Mouse (Mus musculus): ENCODE results near the gene Glis3.

DNA sequence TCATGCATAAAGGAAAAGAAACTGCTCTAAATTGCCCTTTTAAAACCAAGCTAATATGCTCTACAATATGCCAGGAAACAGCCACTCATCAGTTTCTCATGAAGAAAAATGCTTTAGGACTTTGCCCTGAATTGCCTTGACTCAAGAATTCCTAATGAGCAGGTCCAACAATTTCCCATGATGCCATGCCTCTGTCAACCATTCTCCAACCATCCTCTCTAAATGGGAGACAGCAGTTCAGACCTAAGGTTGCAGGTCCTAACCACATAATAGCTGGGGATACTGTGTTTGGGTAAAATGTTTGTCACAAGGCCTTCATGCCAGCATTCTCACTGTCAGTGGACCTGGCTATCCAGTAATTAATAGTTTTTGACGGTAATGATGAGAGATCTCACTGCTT, 313.1 kb downstream of the Glis3 start:
- TF ChIP-seq CTCF (IDR thresholded peaks at IDR 0.05; ENCODE audit: borderline replicate concordance, insufficient read depth, low read length) (no peak), POLR2A (IDR thresholded peaks at IDR 0.05; ENCODE audit: low read depth, low read length) (no peak)
